7 mouse cellular contexts compared by ENCODE assay signal in genomic region chr6:6578304-6579149, GRCm38 (mm10). TPM values are rescaled to one million over a fixed set of nuclear protein-coding genes. Genes with fewer than 3 reads are reported as not detected.
DNase-seq lines count a peak whose midpoint lies in the region; ATAC-seq lines count a peak whose summit lies in the region.

Sem1 (minus strand) TSS chr6:6578663.

- peaks cover 4% of the 10 kb centered on the region; the same call in 1 of the 2 replicates for H3K36me3 ChIP-seq in intestine, embryonic 16.5 days (ENCODE audit: control insufficient read depth, insufficient read depth, low read length)
- H3K36me3 ChIP-seq in midbrain, embryonic 11.5 days (ENCODE audit: control insufficient read depth, insufficient read depth, low read length), result no peaks in the 10 kb centered on the region

- peak within 1 kb of the TSS; percentile 94 for H3K4me3 ChIP-seq in intestine, embryonic 16.5 days (ENCODE audit: low read length)
- H3K4me3 ChIP-seq in midbrain, embryonic 11.5 days (ENCODE audit: low read depth, low read length), result peak within 1 kb of the TSS; percentile 94

- H3K9ac ChIP-seq in intestine, embryonic 16.5 days (ENCODE audit: low read depth, low read length), result peak within 1 kb of the TSS; percentile 98
- H3K9ac ChIP-seq in midbrain, embryonic 11.5 days (ENCODE audit: low read length), result peak within 1 kb of the TSS; percentile 97

- H3K27ac ChIP-seq in intestine, embryonic 16.5 days (ENCODE audit: low read length), result peak within 1 kb of the TSS; percentile 92
- peak within 1 kb of the TSS; percentile 75 for H3K27ac ChIP-seq in midbrain, embryonic 11.5 days (ENCODE audit: low read depth, low read length)

- WGBS in intestine, embryonic 16.5 days, result 2% methylated on average over 46 of the region's 59 CpGs
- 2% methylated on average over 59 of the region's 59 CpGs for WGBS in midbrain, embryonic 11.5 days

- H3K4me1 ChIP-seq in intestine, embryonic 16.5 days (ENCODE audit: control insufficient read depth, insufficient read depth, low read length), result peaks cover 4% of the 10 kb centered on the region; the same call in 1 of the 2 replicates
- H3K4me1 ChIP-seq in midbrain, embryonic 11.5 days (ENCODE audit: control insufficient read depth, insufficient read depth, low read length), result no peaks in the 10 kb centered on the region

- H3K9me3 ChIP-seq in intestine, embryonic 16.5 days (ENCODE audit: control insufficient read depth, low read length), result no peaks in the 10 kb centered on the region
- no peaks in the 10 kb centered on the region for H3K9me3 ChIP-seq in midbrain, embryonic 11.5 days (ENCODE audit: control insufficient read depth, low read length)

- DNase-seq in adrenal gland, adult 8-10 months, result peak; percentile 84
- peak; percentile 91 for DNase-seq in embryo, embryonic 9.5 days (ENCODE audit: extremely low spot score)
- peak; percentile 77 to 90 for DNase-seq in gastrocnemius, postnatal 4 days (ENCODE audit: low spot score in 2 of 2)
- peak; percentile 91 to 93 for DNase-seq in left cerebral cortex, postnatal 36 days (ENCODE audit: low spot score in 2 of 2)
- peak; percentile 99 for DNase-seq in midbrain, embryonic 11.5 days (ENCODE audit: low spot score, missing footprints)
- peak; percentile 83 for DNase-seq in skeletal muscle tissue, adult 2 months (ENCODE audit: low read depth, low spot score)

- no peaks in the 10 kb centered on the region for H3K27me3 ChIP-seq in intestine, embryonic 16.5 days (replicated peaks; ENCODE audit: control insufficient read depth, insufficient read depth, low read length)
- no peaks in the 10 kb centered on the region for H3K27me3 ChIP-seq in midbrain, embryonic 11.5 days (ENCODE audit: control insufficient read depth, insufficient read depth, low read length)

- H3K4me2 ChIP-seq in intestine, embryonic 16.5 days (ENCODE audit: low read depth, low read length), result peak within 1 kb of the TSS; percentile 67
- H3K4me2 ChIP-seq in midbrain, embryonic 11.5 days, result peak within 1 kb of the TSS; percentile 73

- peak; percentile 99 for ATAC-seq in intestine, embryonic 16.5 days
- ATAC-seq in midbrain, embryonic 11.5 days (ENCODE audit: low FRiP score), result peak; percentile 98

- intact Hi-C loops in left cerebral cortex, postnatal 36 days (cut with DNase I), result loop anchor here (5.0 to 10.0 kb wide), 2 partner anchors 284 to 574 kb away; partner anchors contain the start of gene Dlx6

RNA-seq across cellular contexts. Expression of gene Sem1, which starts in this region (rescaled TPM):
- total RNA-seq in adrenal gland, adult 8-10 months (2022), result 10 to 100 TPM; 60.0 to 79.9 (median 66.5) TPM
- total RNA-seq in gastrocnemius, postnatal 4 days (2021), result 10 to 100 TPM; 80.9 to 87.6 TPM
- 196 and 206 TPM in 2 replicates for polyA plus RNA-seq in intestine, embryonic 16.5 days (2015; fragmentation: Nextera tagmentation; extraction: Ambion mirVana)
- total RNA-seq in left cerebral cortex, postnatal 36 days (2021), result 10 to 100 TPM; 41.6 to 46.6 TPM
- 241 and 251 TPM in 2 replicates for polyA plus RNA-seq in midbrain, embryonic 11.5 days (2014; fragmentation: Nextera tagmentation; extraction: Ambion mirVana)

Comparison
In these comparisons a context has a peak if more than half of its experiments do, and no peak if none do; other contexts are left out.
1. Peak in every context shown above with its lines: DNase-seq, ATAC-seq, H3K4me3 ChIP-seq and H3K27ac ChIP-seq.